Mouse (Mus musculus): ENCODE results near the gene Agbl2. TPM values are rescaled to one million over a fixed set of nuclear protein-coding genes. Genes with fewer than 3 reads are reported as not detected.

Agbl2 gene
- total RNA-seq (2021) = 0.67 and 1.5 TPM in 2 replicates
- long read RNA-seq = 0 reads

GRCm38 (mm10) chr2:90782458-90782857, at the start of gene Agbl2:
Agbl2 (plus strand) TSS chr2:90782727.
- DNase-seq = peak; percentile 14

- no peak for DNase-seq
Measured at GRCm38 (mm10) chr2:90735326-90735725, 47.2 kb upstream of the Agbl2 start.

DNA sequence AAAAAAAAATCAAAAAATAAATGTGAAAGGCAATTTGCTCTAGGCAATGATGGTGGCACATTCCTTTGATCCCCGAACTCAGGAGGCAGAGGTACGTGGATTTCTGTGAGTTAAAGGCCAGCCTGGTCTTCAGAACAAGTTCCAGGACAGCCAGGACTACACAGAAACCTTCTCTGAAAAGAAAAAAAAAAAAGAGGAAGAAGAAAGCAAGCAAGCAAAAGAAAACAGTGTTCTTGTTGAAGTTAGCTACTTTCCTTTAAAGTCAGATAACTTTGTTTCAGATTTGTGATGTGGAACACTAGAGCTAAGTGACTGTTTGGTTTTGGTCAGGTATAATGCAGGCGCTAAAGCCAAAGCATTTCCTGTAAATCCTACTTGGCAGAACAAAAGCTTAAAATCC, 43.7 kb upstream of the Agbl2 start:
- DNase-seq = no peak

GRCm38 (mm10) chr2:90739327-90739726, 43.2 kb upstream of the Agbl2 start:
- no peak for DNase-seq

DNA sequence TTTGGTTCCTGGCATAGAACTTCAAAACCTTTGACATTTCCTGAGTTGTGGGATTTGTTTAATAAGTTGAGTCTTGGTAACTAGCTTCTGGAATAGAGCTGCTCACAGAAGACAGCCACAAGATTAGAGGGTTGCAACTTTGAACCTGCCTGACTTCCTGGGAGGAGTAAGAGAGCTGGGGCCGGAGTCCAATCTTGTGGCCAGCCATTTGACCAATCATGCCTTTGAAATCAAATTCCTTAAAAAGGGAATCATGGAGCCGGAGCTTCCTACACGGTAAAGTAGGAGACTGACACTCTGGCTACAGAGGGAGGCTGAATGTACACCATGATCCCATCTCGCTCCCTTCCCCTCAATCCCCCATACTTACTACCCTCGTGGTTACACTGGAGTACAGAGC, 42.6 kb upstream of the Agbl2 start:
- DNase-seq = no peak

DNA sequence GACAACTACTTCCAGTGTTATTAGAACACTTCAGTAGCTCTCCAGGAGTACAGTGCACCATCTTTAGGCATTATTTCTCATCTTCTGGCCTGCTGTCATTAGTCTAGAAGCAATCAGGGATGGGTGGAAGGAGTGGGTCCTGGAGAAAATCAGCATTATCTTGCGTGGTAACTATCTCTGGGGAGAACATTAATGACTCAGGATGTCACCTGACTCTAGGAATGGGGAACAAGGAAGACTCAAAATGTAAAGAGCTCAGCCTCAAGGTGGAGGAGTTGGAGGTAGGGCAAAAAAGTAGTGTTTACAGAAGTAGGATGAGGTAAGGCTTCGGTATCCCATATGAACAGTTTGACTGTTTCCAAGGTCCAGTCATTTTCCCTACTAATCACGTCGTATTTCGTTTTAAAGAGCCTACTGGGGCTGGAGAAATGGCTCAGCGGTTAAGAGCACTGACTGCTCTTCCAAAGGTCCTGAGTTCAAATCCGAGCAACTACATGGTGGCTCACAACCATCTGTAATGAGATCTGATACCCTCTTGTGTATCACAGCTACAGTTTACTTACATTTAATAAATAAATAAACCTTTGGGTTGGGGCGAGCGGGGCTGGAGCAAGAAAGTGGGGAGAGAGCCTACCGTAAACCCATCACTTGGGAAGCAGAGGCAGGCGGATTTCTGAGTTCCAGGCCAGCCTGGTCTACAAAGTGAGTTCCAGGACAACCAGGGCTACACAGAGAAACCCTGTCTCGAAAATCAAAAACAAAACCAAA, 38.1 kb upstream of the Agbl2 start:
- no peak for DNase-seq

- DNase-seq = peak; percentile 97
Measured at GRCm38 (mm10) chr2:90745053-90745678, 37.4 kb upstream of the Agbl2 start, which contains the start of gene Fnbp4. Fnbp4 (plus strand) TSS chr2:90745370.

GRCm38 (mm10) chr2:90745740-90746537, 36.6 kb upstream of the Agbl2 start:
- DNase-seq = peak; percentile 56

- DNase-seq = no peak
Measured at GRCm38 (mm10) chr2:90746538-90746865, 36.0 kb upstream of the Agbl2 start.

DNA sequence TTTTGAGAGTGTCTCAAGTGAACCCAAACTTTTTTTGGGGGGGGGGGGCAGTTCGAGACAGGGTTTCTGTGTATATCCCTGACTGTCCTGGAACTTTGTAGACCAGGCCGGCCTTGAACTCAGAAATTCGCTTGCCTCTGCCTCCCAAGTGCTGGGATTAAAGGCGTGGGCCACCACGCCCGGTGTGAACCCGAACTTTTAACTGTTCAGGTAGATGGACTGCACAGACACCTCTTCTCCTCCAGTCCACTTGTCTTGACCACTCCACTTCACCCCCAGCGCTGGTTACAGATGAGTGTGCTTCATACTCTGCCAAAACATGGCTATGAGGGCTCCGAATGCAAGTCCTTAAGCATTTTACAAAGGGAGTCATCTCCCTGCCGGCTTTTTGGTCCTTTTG, 35.4 kb upstream of the Agbl2 start:
- DNase-seq = no peak

DNA sequence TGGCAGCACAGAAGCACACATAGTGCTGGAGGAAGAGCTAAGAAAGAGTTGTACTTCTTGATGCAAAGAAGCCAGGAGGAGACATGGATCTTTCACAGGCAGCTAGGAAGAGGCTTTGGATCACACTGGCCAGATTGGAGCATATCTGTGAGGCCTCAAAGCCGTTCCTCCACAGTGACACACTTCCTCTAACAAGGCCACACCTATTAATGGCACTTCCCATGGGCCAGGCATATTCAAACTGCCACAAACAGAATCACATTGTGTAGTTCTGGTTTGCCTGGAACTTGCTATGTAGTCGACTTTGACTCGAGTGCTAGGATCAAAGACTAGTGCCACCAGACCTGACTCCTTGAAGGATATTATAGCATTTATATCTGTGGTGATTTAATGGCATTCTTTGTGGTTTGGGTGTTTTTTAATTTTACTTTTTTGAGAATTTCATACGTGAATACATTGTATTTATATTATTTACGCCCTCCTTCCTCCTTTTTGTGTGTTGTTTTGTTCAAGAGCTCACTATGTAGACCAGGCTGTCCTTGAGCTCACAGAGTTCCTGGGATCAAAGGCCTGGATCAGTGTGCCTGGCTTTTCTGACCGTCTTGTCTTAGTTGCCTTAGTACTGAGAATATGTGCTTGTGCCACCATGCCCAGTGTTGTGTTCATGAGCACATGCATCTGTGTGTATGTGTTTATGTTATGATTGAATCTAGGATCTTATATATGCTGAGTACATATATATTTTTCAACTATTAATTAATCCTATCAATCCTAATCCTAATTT, 32.7 kb upstream of the Agbl2 start:
- DNase-seq = no peak

GRCm38 (mm10) chr2:90753565-90753964, 29.0 kb upstream of the Agbl2 start:
- DNase-seq = no peak

GRCm38 (mm10) chr2:90754188-90754587, 28.3 kb upstream of the Agbl2 start:
- DNase-seq = no peak

DNA sequence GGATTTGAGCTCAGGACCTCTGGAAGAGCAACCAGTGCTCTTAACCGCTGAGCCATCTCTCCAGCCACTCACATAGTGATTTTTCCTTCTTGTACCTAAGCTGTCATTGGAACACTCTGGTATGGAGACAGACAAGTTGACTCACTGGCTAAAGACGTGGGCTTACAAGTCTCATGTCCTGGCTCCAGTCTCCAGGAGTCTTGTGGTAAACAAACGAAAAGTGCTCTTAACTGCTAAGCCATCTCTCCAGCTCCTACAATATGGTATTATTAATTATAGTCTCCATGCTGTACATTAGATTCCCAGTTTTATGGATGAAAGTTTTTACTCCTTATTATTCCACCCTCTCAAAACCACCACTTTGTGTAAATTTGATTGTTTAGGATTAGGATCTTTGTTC, 17.4 kb upstream of the Agbl2 start:
- DNase-seq = no peak

DNA sequence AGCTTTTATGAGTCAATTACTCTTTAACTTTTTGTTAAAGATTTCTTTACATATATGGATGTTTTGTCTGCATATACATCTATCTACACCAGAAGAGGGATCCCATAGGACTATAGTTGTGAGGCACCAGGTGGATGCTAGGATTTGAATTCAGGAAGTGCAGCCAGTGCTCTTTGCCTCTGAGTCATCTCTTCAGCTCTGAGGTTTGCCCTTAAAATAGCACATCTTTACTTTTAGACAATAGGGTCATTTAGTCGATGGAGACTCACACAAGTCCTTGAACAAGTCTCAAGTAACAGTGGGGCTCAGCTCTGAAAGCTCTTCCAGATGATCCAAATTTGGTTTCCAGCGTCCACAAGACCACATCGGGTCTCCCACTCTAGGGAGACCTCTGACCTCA, 1.2 kb upstream of the Agbl2 start:
- DNase-seq = no peak

DNA sequence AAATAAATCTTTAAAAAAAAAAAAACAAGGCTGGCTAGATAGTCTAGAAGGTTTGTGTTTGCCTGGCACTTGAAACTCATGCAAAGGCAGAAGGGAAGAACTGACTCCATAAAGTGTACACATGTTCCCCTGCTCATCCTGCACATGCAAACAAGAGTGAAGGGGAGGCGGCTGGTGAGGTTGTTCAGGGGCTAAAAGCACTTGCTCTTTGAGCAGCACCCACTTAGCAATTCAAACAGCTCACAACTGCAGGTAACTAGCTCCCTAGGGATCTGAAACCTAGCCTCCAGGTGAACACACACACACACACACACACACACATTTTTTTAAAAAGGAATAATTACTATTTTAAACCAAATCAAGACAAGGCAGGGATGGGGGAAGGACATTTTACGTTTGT, 589 bp upstream of the Agbl2 start:
- no peak for DNase-seq

- peak; percentile 26 for DNase-seq
Measured at GRCm38 (mm10) chr2:90782901-90783486, 467 bp downstream of the Agbl2 start.

DNA sequence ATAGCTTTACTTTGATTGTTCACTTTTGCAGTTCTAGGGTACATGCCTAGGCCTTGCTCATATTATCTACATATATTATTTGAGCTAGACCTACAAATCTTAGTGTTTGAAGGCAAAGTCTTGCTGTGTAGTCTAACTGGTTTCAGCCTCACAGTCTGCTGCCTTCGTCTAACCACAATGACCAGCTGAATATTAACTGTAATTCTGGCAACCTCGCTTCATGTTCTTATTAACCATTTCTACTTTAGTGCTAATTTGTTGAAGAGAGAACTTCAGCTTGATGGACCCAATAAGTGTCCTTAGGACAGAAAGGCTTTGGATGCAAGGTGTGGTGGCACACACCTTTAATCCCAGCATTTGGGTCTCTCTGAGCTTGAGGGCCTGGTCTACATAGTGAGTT, 5.6 kb downstream of the Agbl2 start:
- DNase-seq = no peak

DNA sequence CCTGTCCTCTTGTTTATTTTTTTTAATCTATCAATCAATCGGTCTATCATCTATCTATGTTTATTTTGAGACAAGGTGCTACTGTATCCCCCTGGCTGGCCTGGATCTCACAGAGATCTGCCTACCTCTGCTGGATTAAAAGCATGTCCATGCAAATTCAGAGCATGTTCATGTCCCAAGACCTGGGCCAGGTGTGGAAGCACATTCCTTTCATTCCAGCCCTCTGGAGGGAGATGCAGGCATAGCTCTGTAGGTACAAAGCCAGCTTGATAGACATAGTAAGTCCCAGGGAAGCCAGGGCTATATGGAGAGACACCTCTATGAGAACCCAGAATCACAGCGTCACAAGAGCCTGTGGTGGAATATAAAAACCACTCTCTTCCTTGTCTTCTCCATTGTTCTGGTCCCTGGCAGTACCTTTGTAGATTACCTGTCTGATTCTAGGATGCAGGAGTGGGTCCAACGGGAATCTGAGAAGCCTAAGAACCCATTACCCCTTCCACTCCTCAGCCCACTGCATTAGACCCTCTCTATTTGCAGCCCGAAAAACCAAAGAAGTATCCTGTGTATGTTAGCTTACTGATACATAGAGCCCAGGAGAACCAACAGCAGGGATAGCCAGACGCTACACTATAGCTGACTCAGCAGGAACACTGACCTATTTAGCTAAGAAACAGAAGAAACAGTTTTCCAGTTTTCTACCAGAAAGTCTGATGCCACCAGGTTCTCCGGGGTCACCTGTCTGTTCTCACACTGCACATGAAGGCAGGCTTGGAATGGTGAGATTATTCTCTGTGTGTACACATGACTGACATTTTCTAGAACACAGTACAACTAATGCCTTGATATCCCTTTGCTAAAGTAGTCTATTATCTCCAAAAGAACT, 26.0 kb downstream of the Agbl2 start:
- DNase-seq = no peak

GRCm38 (mm10) chr2:90810751-90811150, 28.2 kb downstream of the Agbl2 start:
- DNase-seq = no peak

GRCm38 (mm10) chr2:90815266-90815665, 32.7 kb downstream of the Agbl2 start:
- no peak for DNase-seq
